Mouse (Mus musculus) liver, embryonic 11.5 days (tissue): ENCODE results near the gene Frmd4a. TPM values are rescaled to one million over a fixed set of nuclear protein-coding genes. Genes with fewer than 3 reads are reported as not detected.
A peak's percentile ranks its signal among the peaks of the same experiment; 100 is the strongest.

Experiments used
- ATAC-seq: fragments of 200-750 bp; cut with Nextera tagmentation; replicated peaks from 2 replicates; pipeline ENCODE4 v1.8.0; 2017; ENCODE audit warnings: moderate number of reproducible peaks, mild to moderate bottlenecking, moderate TSS enrichment, moderate library complexity; ENCODE audit not compliant: low FRiP score
- DNase-seq: peaks from one replicate; pipeline ENCODE4 v3.0.0-alpha.2; 2017; ENCODE audit warnings: low spot score
- H3K27ac ChIP-seq: fragments of 300-500 bp; sonication (generic); 2 replicates; pipeline ENCODE4 v1.5.1; 2014; ENCODE audit warnings: mild to moderate bottlenecking, low read depth, low read length, control low read depth
- H3K27me3 ChIP-seq: fragments of 300-500 bp; sonication (generic); replicated peaks from 2 replicates; pipeline ENCODE4 v1.6.1; 2014; ENCODE audit warnings: low read length, mixed read lengths; ENCODE audit not compliant: control insufficient read depth, insufficient read depth
- H3K36me3 ChIP-seq: fragments of 300-500 bp; sonication (generic); 2 replicates; pipeline ENCODE4 v1.6.1; 2014; ENCODE audit warnings: mild to moderate bottlenecking, low read length, moderate library complexity, mixed read lengths; ENCODE audit not compliant: control insufficient read depth, insufficient read depth
- H3K4me1 ChIP-seq: fragments of 300-500 bp; sonication (generic); replicated peaks from 2 replicates; pipeline ENCODE4 v1.6.1; 2014; ENCODE audit warnings: low read length, mixed read lengths; ENCODE audit not compliant: control insufficient read depth, insufficient read depth
- H3K4me2 ChIP-seq: fragments of 300-500 bp; sonication (generic); 2 replicates; pipeline ENCODE4 v1.6.1; 2014; ENCODE audit warnings: mild to moderate bottlenecking, control low read depth, moderate library complexity
- H3K4me3 ChIP-seq: fragments of 300-500 bp; sonication (generic); 2 replicates; pipeline ENCODE4 v1.5.1; 2014; ENCODE audit warnings: low read depth, low read length, control low read depth
- H3K9ac ChIP-seq: fragments of 300-500 bp; sonication (generic); 2 replicates; pipeline ENCODE4 v1.6.1; 2014; ENCODE audit warnings: low read depth, low read length, control low read depth
- H3K9me3 ChIP-seq: fragments of 300-500 bp; sonication (generic); 2 replicates; pipeline ENCODE4 v1.6.1; 2016; ENCODE audit warnings: low read length, inconsistent platforms, mixed read lengths; ENCODE audit not compliant: control insufficient read depth
- WGBS: fragments of 180-500 bp; shearing (Covaris S2); extraction: QIAGEN DNeasy Blood & Tissue Kit; methylation state at CpG from one replicate; pipeline ENCODE4 v1.1.7; 2014; 5-methylcytosine and 5-hydroxymethylcytosine counted together
- polyA plus RNA-seq: library from polyadenylated mRNA; unstranded; fragments of >200 nt; fragmentation: Nextera tagmentation; extraction: Ambion mirVana; gene quantifications from 2 replicates; pipeline ENCODE4 v1.2.1, GENCODE M21; 2014

Gene Frmd4a
- polyA plus RNA-seq, 1 experiment from 2014 or later: 18.6 TPM

DNA sequence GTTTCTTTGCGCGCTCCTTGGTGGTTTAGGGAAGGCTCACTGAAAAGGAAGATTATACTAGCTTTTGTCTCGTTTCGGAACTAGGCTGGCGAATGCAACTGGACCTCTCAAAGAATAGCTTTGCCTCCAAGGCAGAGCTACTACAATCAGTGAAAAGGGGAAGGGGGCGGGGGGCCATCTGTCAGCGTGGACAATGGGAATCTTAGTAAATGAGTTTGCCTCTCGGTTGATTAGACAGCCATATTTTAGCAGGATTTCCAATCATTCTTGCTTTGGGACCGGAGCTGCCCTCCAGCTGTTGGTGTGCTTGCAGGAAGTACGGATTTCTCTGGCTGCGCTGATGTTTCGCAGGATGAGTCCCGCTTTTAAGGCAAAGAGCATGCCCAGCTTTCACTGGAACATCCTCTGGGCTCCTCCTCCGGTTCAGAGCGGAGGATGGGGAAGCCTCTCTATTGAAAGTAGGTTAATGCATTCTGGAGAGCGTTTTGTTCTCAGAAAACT lies 135.7 kb downstream of the Frmd4a start:
- H3K27me3 ChIP-seq: peaks cover 4% of the 10 kb centered on the region
- H3K9me3 ChIP-seq: no peaks in the 10 kb centered on the region
- WGBS: 12% methylated on average over 16 of the region's 16 CpGs
- H3K9ac ChIP-seq: no peak overlapping the region
- no peaks in the 10 kb centered on the region for H3K4me1 ChIP-seq
- no peak for ATAC-seq
- peak overlapping the region; percentile 46 for H3K4me2 ChIP-seq
- H3K4me3 ChIP-seq: peak overlapping the region; percentile 36
- H3K27ac ChIP-seq: no peak overlapping the region
- H3K36me3 ChIP-seq: no peaks in the 10 kb centered on the region
- peak; percentile 45 for DNase-seq

DNA sequence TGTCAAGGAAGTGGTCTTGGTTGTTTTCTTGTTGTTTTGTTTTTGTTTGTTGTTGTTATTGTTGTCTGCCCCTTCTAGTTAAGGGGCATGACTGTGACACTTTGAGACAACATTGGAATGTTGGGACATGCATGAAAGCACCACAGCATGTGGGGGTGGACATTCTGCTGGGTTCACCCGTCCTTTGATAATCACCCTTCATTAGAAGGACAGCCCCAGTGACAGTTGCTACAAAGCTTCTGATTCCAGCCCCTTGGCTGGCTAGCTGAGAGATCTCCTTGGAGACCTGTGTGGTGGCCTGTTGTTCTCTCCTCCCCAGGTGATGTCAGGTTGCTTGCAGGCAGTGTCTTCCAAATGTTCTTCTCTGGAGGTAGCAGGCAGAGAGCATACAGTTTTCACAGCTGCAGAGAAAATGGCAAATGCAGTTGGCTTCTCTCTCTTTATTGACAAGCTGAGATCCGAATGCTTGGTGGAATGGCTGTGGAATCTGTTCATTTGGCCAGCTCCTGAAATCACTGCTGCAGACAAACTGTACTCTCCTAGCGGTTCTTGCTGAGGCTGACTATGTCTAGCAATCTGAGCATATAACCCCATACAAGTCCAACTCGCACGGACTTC lies 136.6 kb downstream of the Frmd4a start:
- no peak overlapping the region for H3K9ac ChIP-seq
- DNase-seq: no peak
- no peak for ATAC-seq
- H3K4me3 ChIP-seq: no peak overlapping the region
- 70% methylated on average over 5 of the region's 5 CpGs for WGBS
- H3K4me1 ChIP-seq: no peaks in the 10 kb centered on the region
- H3K27me3 ChIP-seq: peaks cover 4% of the 10 kb centered on the region
- H3K4me2 ChIP-seq: no peak overlapping the region
- H3K9me3 ChIP-seq: no peaks in the 10 kb centered on the region
- no peaks in the 10 kb centered on the region for H3K36me3 ChIP-seq
- no peak overlapping the region for H3K27ac ChIP-seq

DNA sequence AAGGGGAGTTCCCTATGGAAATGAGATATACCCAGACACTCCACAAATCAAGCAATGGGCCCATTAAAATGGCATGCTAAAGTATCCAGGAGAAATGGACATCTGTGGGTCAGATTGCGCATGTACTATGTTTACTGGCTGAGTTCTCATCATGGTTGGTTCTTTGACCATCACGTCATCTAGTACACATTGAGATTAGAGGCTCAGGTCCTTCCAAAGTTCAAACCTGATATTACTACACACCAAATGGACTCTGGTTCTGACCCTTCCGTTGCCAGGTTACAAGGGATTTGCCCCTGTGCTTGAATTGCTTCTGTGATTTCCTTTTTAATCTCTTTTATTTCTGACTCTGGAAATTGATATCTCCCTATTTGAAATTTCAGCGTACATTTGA lies 137.1 kb downstream of the Frmd4a start:
- ATAC-seq: no peak
- no peak for DNase-seq
- Histone ChIP-seq H3K9me3 (no peaks in the 10 kb centered on the region), H3K4me3 (no peak overlapping the region), H3K27me3 (peaks cover 4% of the 10 kb centered on the region), H3K36me3 (no peaks in the 10 kb centered on the region), H3K9ac (no peak overlapping the region), H3K4me1 (no peaks in the 10 kb centered on the region), H3K4me2 (no peak overlapping the region), H3K27ac (no peak overlapping the region)
- 84% methylated on average over 4 of the region's 4 CpGs for WGBS

DNA sequence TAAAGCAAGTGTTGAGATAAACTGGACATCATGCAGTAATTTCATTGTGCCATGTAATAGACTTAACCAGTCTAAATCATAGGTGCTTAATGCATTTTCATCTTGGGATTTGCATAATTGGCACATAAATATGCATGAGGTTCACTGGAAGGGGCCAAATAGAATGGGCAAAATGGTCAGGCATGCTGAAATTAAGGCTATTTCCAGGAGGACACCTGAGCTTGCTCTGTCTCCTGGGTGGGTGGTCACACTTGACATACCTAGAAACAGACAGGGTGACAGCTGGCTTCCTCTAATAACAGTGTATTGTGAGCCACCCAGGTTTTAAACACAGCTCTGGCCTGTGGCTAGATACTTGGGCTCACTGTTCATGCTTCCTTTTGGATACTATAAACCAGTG lies 137.9 kb downstream of the Frmd4a start:
- Histone ChIP-seq H3K36me3 (no peaks in the 10 kb centered on the region), H3K9ac (no peak overlapping the region), H3K4me2 (no peak overlapping the region), H3K4me3 (no peak overlapping the region), H3K4me1 (no peaks in the 10 kb centered on the region), H3K9me3 (no peaks in the 10 kb centered on the region), H3K27ac (no peak overlapping the region), H3K27me3 (peaks cover 4% of the 10 kb centered on the region)
- ATAC-seq (no peak), DNase-seq (no peak)

DNA sequence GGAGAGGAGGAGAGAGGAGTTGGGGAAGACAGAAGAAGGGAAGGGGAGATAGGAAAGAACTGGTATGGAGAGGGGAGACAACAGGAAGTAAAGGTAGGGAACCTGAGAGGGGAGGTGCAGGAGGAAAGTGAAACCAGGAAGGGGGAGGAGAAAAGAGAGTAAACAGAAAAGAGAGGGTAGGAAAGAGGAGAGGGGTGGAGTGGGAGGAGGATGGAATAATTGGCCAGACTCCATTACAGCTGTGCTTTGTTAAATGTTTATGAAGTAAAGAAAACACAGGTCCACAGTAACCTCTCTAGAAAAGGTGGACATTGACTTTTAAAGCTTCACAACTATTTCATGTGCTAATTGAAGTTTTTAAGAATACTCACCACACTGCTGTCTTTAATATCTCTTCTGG lies 139.0 kb downstream of the Frmd4a start:
- no peak for DNase-seq
- H3K36me3 ChIP-seq: no peaks in the 10 kb centered on the region
- H3K27me3 ChIP-seq: peaks cover 4% of the 10 kb centered on the region

DNA sequence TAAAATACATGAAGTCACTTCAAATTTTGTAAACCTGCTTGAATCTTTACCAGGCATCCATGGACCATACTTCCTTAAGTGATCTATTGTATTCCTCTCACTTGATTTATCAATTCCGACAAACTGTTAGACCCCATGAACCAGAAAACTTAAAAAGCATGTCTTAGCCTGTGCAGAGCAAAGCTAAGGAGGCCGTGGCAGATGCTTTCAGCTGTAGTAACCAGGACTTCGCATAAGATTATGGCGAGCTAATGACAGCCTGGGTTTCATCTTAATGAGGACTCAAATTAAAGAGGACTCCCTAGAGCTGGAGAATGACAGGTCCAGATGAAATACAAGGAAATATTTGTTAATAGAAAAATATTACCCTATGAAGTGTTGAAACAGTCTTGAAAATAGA lies 139.9 kb downstream of the Frmd4a start:
- DNase-seq (no peak), ATAC-seq (no peak)
- no peaks in the 10 kb centered on the region for H3K36me3 ChIP-seq
- no peak overlapping the region for H3K27ac ChIP-seq
- H3K4me1 ChIP-seq: no peaks in the 10 kb centered on the region
- H3K4me3 ChIP-seq: no peak overlapping the region
- H3K9me3 ChIP-seq: no peaks in the 10 kb centered on the region
- H3K9ac ChIP-seq: no peak overlapping the region
- WGBS: 76% methylated on average over 4 of the region's 4 CpGs
- H3K27me3 ChIP-seq: peaks cover 4% of the 10 kb centered on the region
- no peak overlapping the region for H3K4me2 ChIP-seq

More for the DNA sequence above, 139.0 kb downstream of the Frmd4a start:
- no peaks in the 10 kb centered on the region for H3K4me1 ChIP-seq
- no peak overlapping the region for H3K9ac ChIP-seq
- no peak overlapping the region for H3K27ac ChIP-seq
- H3K4me2 ChIP-seq: no peak overlapping the region
- no peak for ATAC-seq
- H3K4me3 ChIP-seq: no peak overlapping the region
- H3K9me3 ChIP-seq: no peaks in the 10 kb centered on the region

DNA sequence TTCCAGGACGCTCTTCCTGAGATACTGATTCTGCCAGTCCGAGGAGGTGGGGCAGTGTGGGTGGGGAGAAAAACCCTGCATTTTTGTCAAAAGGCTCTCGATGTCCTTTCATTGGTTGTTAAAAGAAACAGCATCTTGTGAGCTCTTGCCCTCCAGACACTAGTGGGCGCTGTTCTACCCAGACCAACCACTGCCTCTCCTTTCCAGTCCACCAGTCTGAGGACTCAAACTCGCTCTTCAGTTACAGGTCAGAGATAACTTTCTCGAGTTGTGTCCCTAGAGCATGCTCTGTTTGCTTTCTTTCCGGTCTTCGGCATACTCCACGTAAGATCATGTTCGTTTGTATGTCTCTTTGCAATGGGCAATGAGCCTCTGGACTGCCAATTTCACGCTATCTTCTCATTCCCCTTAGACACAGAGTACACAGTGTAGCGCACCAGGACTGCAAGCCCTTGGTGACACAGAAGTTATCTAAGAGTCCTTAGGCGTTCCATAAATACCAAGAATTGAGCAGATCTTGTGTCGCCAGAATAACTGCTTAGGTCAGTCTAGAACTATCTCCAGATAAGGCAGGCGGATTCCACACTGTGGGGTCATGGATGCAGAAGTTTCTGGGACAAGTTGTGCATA lies 142.2 kb downstream of the Frmd4a start:
- no peak for ATAC-seq
- Histone ChIP-seq H3K36me3 (no peaks in the 10 kb centered on the region), H3K4me2 (no peak overlapping the region), H3K9me3 (no peaks in the 10 kb centered on the region), H3K9ac (no peak overlapping the region), H3K4me3 (no peak overlapping the region), H3K4me1 (no peaks in the 10 kb centered on the region), H3K27me3 (no peaks in the 10 kb centered on the region), H3K27ac (no peak overlapping the region)
- no peak for DNase-seq
- WGBS: 74% methylated on average over 15 of the region's 15 CpGs

DNA sequence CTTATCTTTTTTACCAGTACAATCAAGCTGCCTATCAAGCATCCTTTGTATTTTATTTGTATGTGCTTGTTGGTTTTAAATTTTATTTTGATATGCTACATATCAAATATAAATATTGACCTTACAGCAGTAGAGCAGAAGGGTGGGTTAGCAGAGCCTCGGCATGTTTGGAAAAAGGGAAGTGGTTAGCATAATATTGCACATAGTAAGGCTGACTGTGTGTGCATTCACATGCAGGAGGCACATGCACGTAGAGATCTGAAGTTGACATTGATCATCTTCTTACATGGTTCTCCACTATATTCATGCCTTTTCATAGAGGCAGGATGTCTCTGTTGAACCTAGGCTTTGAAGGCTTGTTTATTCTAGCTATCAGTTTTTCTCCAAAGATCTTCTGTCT lies 148.7 kb downstream of the Frmd4a start:
- Histone ChIP-seq H3K9ac (no peak overlapping the region), H3K9me3 (no peaks in the 10 kb centered on the region), H3K4me1 (no peaks in the 10 kb centered on the region), H3K4me2 (no peak overlapping the region), H3K36me3 (no peaks in the 10 kb centered on the region), H3K27me3 (no peaks in the 10 kb centered on the region), H3K27ac (no peak overlapping the region), H3K4me3 (no peak overlapping the region)
- WGBS: 65% methylated on average over 2 of the region's 2 CpGs
- DNase-seq: no peak
- ATAC-seq: no peak

DNA sequence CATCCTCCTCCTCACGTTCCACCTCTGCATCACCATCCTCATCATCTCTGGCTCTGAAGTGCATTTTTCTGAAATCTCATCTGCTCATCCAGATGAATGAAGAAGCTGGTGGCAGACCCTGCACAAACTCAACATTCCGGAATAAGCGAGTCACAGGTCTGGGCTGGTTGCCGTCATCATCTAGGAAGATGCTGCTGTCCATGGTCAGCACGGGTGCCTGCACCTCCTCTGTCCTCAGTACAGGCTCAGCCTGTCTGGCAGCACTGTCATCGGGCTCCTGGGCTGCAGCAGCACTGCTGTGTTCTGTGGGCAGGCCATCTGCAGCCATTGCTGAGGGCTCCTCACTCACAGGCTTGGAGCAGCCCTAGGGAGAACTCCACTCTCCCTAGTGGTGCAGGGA lies 149.6 kb downstream of the Frmd4a start:
- Histone ChIP-seq H3K4me2 (no peak overlapping the region), H3K4me3 (no peak overlapping the region), H3K27me3 (no peaks in the 10 kb centered on the region), H3K4me1 (no peaks in the 10 kb centered on the region), H3K27ac (no peak overlapping the region), H3K9ac (no peak overlapping the region), H3K36me3 (no peaks in the 10 kb centered on the region), H3K9me3 (no peaks in the 10 kb centered on the region)
- DNase-seq: no peak
- ATAC-seq: no peak
- 82% methylated on average over 6 of the region's 6 CpGs for WGBS
